Mouse (Mus musculus): ENCODE measurements around the gene Ppp4r3a.

The Ppp4r3a gene

GRCm38 (mm10) chr12:101013078-101013665 lies 70.3 kb downstream of the Ppp4r3a start:
- no peak for DNase-seq (ENCODE audit: low spot score in 2 of 2)

- no peak for DNase-seq (ENCODE audit: low spot score in 2 of 2)
These were observed 71.1 kb downstream of the Ppp4r3a start for GRCm38 (mm10) chr12:101012197-101013077.

- no peak for DNase-seq (ENCODE audit: low spot score in 2 of 2)
These were observed 72.5 kb downstream of the Ppp4r3a start for GRCm38 (mm10) chr12:101011017-101011416.

- no peak for DNase-seq (ENCODE audit: low spot score in 2 of 2)
These were observed 73.2 kb downstream of the Ppp4r3a start for GRCm38 (mm10) chr12:101010148-101010920.

- no peak for DNase-seq (ENCODE audit: low spot score in 2 of 2)
These were observed 74.3 kb downstream of the Ppp4r3a start for GRCm38 (mm10) chr12:101009225-101009624.

GRCm38 (mm10) chr12:101008648-101009047 lies 74.9 kb downstream of the Ppp4r3a start:
- no peak for DNase-seq (ENCODE audit: low spot score in 2 of 2)

GRCm38 (mm10) chr12:101007968-101008481 lies 75.5 kb downstream of the Ppp4r3a start:
- DNase-seq (ENCODE audit: low spot score in 2 of 2), result peak; percentile 71 to 76

- DNase-seq (ENCODE audit: low spot score in 2 of 2), result no peak
These were observed 76.1 kb downstream of the Ppp4r3a start for GRCm38 (mm10) chr12:101007427-101007826.

- no peak for DNase-seq (ENCODE audit: low spot score in 2 of 2)
These were observed 77.7 kb downstream of the Ppp4r3a start for GRCm38 (mm10) chr12:101005665-101006420.

GRCm38 (mm10) chr12:101004982-101005381 lies 78.5 kb downstream of the Ppp4r3a start:
- DNase-seq (ENCODE audit: low spot score in 2 of 2), result no peak

- no peak for DNase-seq (ENCODE audit: low spot score in 2 of 2)
These were observed 80.5 kb downstream of the Ppp4r3a start for GRCm38 (mm10) chr12:101002801-101003513.

- no peak for DNase-seq (ENCODE audit: low spot score in 2 of 2)
These were observed 84.2 kb downstream of the Ppp4r3a start for GRCm38 (mm10) chr12:100999061-100999954.

- no peak for DNase-seq (ENCODE audit: low spot score in 2 of 2)
These were observed 84.9 kb downstream of the Ppp4r3a start for GRCm38 (mm10) chr12:100998564-100998962.

GRCm38 (mm10) chr12:100997830-100998563 lies 85.5 kb downstream of the Ppp4r3a start:
- no peak for DNase-seq (ENCODE audit: low spot score in 2 of 2)

- DNase-seq (ENCODE audit: low spot score in 2 of 2), result peak in 1 of 2 experiments; percentile 66
These were observed 87.1 kb downstream of the Ppp4r3a start for GRCm38 (mm10) chr12:100996378-100996898.

- no peak for DNase-seq (ENCODE audit: low spot score in 2 of 2)
These were observed 87.7 kb downstream of the Ppp4r3a start for GRCm38 (mm10) chr12:100995607-100996377.

GRCm38 (mm10) chr12:100994140-100995015 lies 89.1 kb downstream of the Ppp4r3a start:
- DNase-seq (ENCODE audit: low spot score in 2 of 2), result no peak
